Mouse (Mus musculus) gastrocnemius, postnatal 36 days (tissue): ENCODE results near the gene Scrt2. TPM values are rescaled to one million over a fixed set of nuclear protein-coding genes. Genes with fewer than 3 reads are reported as not detected.

Experiments used
- DNase-seq, 2 experiments: peaks; one replicate each; pipeline ENCODE4 v3.0.0; 2022
- intact Hi-C: fragments of 180-260 bp; cut with DNase I; formaldehyde crosslinking; loops from one replicate; pipeline ENCODE4 v1.15.1; 2025
- total RNA-seq, 2 experiments: library from RNA; stranded (reverse); gene quantifications; 2 replicates each; pipeline ENCODE4 v1.2.3; 2021

Gene Scrt2
- total RNA-seq, 2 experiments from 2014 or later = not detected

GRCm38 (mm10) chr2:152104711-152105317 is 23.5 kb downstream of the Scrt2 start:
- intact Hi-C loops = loop anchor here (2.0 kb wide), 1 partner anchor 16 kb away; no protein-coding TSS in a partner anchor
- DNase-seq = no peak

- intact Hi-C loops = loop anchor here (2.0 kb wide), 1 partner anchor 17 kb away; no protein-coding TSS in a partner anchor
- DNase-seq = peak; percentile 87
Observed at GRCm38 (mm10) chr2:152105318-152106224, 24.2 kb downstream of the Scrt2 start, which contains the start of gene Srxn1. TSS of gene Srxn1 (plus strand) at chr2:152105516.

- no peak for DNase-seq
- intact Hi-C loops = no loop called here
Observed at GRCm38 (mm10) chr2:152106225-152106595, 24.9 kb downstream of the Scrt2 start.

- no peak for DNase-seq
- intact Hi-C loops = no loop called here
Observed at GRCm38 (mm10) chr2:152106597-152106996, 25.3 kb downstream of the Scrt2 start.

- intact Hi-C loops = no loop called here
- no peak for DNase-seq
Observed at GRCm38 (mm10) chr2:152108702-152109101, 27.4 kb downstream of the Scrt2 start.

- intact Hi-C loops = no loop called here
- DNase-seq = no peak
Observed at GRCm38 (mm10) chr2:152109386-152109785, 28.1 kb downstream of the Scrt2 start.

GRCm38 (mm10) chr2:152111311-152111710 is 30.0 kb downstream of the Scrt2 start:
- intact Hi-C loops = loop anchor here (5.0 kb wide), 1 partner anchor 256 kb away; no protein-coding TSS in a partner anchor

GRCm38 (mm10) chr2:152111920-152112319 is 30.6 kb downstream of the Scrt2 start:
- peak; percentile 86 to 87 for DNase-seq
- intact Hi-C loops = loop anchor here (1.0 to 5.0 kb wide), 2 partner anchors 85 to 255 kb away; no protein-coding TSS in a partner anchor

More at GRCm38 (mm10) chr2:152111311-152111710, 30.0 kb downstream of the Scrt2 start:
- DNase-seq = no peak

GRCm38 (mm10) chr2:152112490-152112889 is 31.2 kb downstream of the Scrt2 start:
- intact Hi-C loops = loop anchor here (1.0 to 5.0 kb wide), 2 partner anchors 85 to 255 kb away; no protein-coding TSS in a partner anchor
- DNase-seq = no peak

GRCm38 (mm10) chr2:152112970-152113369 is 31.6 kb downstream of the Scrt2 start:
- intact Hi-C loops = loop anchor here (1.0 to 5.0 kb wide), 2 partner anchors 84 to 254 kb away; no protein-coding TSS in a partner anchor

GRCm38 (mm10) chr2:152114057-152114975 is 33.0 kb downstream of the Scrt2 start:
- intact Hi-C loops = loop anchor here (5.0 kb wide), 1 partner anchor 253 kb away; no protein-coding TSS in a partner anchor
- no peak for DNase-seq

More at GRCm38 (mm10) chr2:152112970-152113369, 31.6 kb downstream of the Scrt2 start:
- no peak for DNase-seq

GRCm38 (mm10) chr2:152117694-152118093 is 36.4 kb downstream of the Scrt2 start:
- intact Hi-C loops = no loop called here
- DNase-seq = no peak

GRCm38 (mm10) chr2:152119228-152119865 is 38.0 kb downstream of the Scrt2 start:
- no peak for DNase-seq
- intact Hi-C loops = no loop called here

GRCm38 (mm10) chr2:152122896-152123295 is 41.6 kb downstream of the Scrt2 start:
- intact Hi-C loops = no loop called here
- no peak for DNase-seq

- intact Hi-C loops = no loop called here
Observed at GRCm38 (mm10) chr2:152128597-152128996, 47.3 kb downstream of the Scrt2 start.

GRCm38 (mm10) chr2:152129778-152130177 is 48.4 kb downstream of the Scrt2 start:
- no peak for DNase-seq
- intact Hi-C loops = no loop called here

More at GRCm38 (mm10) chr2:152128597-152128996, 47.3 kb downstream of the Scrt2 start:
- no peak for DNase-seq

- DNase-seq = no peak
- intact Hi-C loops = no loop called here
Observed at GRCm38 (mm10) chr2:152132016-152132415, 50.7 kb downstream of the Scrt2 start.

- intact Hi-C loops = no loop called here
- no peak for DNase-seq
Observed at GRCm38 (mm10) chr2:152132691-152133090, 51.4 kb downstream of the Scrt2 start.
